Mouse (Mus musculus) mesoderm, embryonic 11.5 days (tissue): ENCODE results near the gene a.
A peak's percentile ranks its signal among the peaks of the same experiment; 100 is the strongest.

Source experiments
- DNase-seq: peaks from one replicate; pipeline ENCODE4 v3.0.0-alpha.2; 2012; ENCODE audit warnings: low read depth, low spot score

The a gene

GRCm38 (mm10) chr2:154790656-154791483, at the start of gene a, which contains the start of gene Raly:
a (plus strand) TSS chr2:154791402.
Raly (plus strand) TSS chr2:154791096.
- peak; percentile 99 for DNase-seq

GRCm38 (mm10) chr2:154742911-154743819, 48.0 kb upstream of the a start:
- peak; percentile 68 for DNase-seq

DNA sequence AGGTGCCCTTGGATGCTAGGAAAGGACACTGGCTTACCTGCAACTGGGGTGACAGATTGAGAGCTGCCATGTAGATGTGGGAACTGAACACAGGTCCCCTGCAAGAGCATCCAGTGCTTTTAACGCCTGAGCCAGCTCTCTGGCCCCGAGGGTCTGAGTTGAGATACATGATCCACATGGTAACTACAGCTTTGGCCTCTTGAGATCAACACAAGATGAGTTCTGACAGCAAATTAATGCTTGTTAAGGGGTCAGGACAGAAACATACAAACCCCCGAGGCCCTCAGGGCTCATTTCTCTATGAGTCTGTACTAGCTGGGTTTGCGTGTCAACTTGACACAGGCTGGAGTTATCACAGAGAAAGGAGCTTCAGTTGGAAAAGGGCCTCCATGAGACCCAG, 47.3 kb upstream of the a start:
- DNase-seq = no peak

GRCm38 (mm10) chr2:154748383-154748782, 42.8 kb upstream of the a start:
- DNase-seq = no peak

- DNase-seq = peak; percentile 71
Measured at GRCm38 (mm10) chr2:154749046-154750036, 41.9 kb upstream of the a start.

DNA sequence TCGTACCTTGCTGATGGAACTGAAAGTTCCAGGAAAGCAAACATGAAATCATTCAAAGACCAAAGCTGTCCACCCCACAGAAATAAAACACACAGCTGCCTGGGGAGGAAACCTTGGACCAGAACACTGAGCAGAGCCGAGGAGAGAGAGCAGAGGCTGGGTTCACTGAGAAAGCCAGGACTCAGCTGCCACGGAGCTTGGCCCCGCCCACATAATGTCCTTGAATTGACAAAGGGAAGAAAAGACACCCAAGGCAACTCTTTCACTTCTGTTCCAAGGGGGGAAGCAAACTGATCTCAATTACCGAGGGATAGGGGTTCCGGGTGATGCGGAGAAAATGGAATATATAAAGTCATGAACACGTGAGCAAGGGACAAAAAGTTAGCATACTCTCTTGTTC, 39.3 kb upstream of the a start:
- no peak for DNase-seq

DNA sequence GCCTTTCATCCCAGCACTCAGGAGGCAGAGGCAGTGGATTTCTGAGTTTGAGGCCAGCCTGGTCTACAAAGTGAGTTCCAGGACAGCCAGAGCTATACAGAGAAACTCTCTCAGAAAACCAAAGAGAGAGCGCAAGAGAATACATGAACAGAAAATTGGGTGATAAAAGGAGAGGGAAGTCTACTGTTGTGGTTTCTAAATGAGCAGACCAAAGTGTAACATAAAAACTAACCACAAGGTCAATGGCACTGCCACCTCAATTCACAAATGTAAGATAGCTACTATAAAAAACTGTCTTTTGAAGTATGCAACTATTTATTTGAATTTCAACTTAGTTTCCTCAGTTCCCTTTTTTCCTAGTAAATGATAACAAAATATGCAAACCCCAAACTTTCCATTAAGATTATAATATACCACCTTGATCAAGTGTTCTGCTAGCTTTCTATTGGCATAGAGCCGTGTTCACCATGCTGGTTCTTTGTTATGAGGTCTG, 37.1 kb upstream of the a start:
- DNase-seq = no peak

DNA sequence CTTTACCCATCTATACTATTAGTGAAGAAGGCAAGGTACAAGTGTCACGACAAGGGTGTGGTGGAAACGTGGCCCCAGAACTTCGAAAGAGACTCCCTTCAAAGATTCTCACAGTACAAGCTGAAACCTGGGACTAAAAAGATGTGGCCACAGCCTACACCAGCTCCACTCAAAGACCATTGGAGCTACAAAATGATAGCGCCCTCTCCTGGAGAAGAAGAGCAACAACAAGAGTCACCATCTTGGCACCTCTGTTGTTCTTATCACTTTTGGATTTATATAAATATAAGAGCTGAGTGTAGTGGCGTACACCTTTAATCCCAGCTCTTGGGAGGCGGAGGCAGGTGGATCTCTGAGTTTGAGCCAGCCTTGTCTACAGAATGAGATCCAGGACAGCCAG, 35.4 kb upstream of the a start:
- no peak for DNase-seq

DNA sequence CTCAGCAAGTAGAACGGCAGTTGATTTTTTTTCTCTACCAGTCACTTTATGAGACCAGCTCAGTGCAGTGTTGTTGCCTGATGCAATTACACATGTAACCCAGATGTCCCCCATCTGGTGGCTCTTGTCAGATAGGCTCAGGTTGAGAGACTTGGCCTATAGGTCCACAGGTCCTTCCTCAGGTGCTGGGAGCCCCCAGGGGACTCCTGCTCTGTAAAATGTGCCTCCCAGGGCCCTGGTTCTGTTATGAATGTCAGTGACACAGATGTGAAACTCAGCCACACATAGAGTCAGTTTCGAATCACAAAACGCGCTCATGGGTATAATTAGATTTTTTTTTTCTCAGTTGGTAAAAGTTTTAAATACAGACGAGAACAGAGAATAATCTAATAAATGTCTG, 33.5 kb upstream of the a start:
- no peak for DNase-seq

GRCm38 (mm10) chr2:154758454-154758853, 32.7 kb upstream of the a start:
- DNase-seq = no peak

- no peak for DNase-seq
Measured at GRCm38 (mm10) chr2:154763226-154763625, 28.0 kb upstream of the a start.

DNA sequence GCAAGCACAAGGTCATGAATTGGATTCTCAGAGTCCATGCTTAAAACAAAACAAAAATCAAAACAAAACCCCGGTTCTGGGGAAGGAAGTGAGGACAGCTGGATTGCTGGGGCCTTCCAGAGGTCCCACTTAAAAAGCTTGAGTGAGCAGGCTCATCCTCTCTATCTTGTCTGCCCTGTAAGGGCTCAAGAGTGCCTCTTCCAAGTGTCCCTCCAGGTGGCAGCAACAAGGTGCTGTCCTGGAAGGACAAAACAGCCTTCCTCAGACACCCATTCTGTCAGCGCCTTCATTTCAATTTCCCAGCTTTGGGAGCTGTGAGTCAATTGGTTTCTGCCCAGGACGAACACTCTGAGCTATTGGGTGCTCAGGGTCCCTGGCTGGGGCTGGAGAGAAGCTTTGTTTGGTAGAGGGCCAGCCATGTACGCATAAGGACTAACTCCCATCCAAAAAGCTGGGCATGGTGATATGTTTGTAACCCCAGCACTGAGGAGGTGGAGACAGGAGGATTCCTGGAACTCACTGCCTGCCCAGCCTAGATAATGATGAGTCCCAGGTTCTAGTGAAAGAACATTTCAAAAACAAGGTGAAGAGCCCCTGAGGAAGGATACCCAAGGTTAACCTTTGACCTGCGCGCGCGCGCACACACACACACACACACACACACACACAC, 26.2 kb upstream of the a start:
- DNase-seq = no peak

DNA sequence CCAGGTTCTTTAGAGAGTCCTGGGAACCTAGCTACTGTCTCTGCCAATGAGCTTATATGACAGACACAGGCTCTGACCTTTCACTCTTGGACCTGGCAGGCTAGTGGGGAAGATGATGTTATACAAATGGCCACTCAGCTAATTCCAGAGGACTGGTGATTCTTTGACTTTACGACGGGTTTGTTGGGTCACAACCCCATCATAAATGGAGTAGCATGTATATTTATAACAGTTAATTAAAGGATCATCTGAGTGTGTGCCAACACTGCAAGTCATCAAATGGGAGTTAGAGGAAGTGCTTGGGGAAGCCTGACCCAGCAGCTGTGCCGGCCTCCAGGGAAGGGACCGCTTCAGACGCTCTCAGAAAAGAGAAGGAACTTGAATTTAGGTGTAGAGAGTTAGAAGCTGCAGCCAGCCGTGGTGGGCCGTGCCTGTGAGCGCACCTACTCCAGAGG, 25.6 kb upstream of the a start:
- DNase-seq = no peak

GRCm38 (mm10) chr2:154767051-154767450, 24.2 kb upstream of the a start:
- no peak for DNase-seq

DNA sequence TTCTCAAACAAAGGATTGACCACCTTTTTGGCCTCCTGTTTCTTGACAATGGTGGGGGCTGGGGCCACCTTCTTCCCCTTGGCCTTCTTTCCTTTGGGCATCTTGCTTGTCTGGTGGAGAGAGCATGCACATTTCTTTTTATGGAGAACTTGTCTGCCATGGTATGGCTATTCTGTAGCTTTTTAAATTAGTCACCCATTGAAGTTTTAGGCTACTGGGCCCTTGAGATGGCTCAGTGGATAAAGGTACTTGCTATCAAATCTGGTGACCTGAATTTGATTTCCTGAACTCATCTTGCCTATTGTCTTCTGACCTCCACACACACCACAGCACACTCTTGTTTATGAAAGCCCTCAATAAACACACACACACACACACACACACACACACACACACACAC, 21.3 kb upstream of the a start, which contains the start of gene Gm14214:
Gm14214 (minus strand) TSS at position 101 of the 400 bp plus-strand sequence.
- no peak for DNase-seq

DNA sequence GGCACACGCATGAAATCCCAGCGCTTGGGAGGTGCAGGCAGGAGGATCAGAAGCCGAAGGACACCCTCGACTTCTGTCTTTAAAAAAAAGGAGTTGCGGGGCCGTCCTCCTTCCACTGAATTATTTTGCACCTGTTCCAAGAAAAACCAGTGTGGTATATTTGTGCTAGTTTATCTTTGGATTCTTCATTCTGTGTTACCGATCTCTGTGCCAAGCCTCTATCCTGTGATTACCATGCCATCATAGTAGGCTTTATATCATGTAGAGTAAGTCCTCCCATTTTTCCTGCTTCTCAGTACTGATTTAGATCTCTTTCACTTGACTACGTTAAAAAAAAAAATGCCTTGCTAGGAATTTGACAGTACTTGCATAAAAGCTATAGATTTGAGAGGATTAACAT, 19.6 kb upstream of the a start:
- no peak for DNase-seq

DNA sequence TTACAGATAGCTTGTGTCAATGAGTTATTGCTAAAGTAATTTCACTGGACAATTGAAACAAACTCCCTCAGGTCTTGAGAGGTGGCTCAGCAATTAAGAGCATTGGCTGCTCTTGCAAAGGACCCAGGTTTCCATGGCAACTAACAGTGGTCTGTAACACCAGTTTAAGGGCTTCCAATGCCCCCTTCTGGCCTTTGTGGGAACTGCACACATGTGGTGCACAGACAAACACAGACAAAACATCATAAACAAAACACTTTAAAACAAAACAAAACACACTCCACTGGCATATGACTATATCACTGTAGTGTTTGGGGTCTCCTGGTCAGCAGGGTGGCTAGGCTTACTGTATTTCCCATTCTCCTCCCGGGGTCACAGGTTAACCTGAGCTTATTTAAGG, 17.2 kb upstream of the a start:
- peak; percentile 57 for DNase-seq

DNA sequence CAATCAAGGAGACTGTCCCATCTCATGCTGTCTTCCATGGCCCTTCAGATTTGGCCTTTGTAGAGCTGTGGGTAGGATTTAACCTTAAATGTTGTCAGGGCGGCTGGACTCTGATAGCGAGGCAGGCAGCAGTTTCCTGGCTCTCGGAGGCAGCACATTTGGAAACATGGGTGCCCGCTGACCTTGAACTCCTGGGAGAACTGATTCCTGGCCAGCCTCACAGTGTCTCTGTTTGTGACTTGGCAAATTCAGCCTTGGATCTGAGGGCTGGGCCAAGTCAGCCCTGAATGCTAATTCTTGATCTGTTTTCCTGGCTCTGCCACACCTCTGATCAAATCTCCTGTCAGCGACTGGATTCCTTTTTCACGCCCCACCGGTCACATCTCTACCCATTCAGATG, 14.7 kb upstream of the a start:
- no peak for DNase-seq

GRCm38 (mm10) chr2:154779648-154780047, 11.6 kb upstream of the a start:
- DNase-seq = no peak

DNA sequence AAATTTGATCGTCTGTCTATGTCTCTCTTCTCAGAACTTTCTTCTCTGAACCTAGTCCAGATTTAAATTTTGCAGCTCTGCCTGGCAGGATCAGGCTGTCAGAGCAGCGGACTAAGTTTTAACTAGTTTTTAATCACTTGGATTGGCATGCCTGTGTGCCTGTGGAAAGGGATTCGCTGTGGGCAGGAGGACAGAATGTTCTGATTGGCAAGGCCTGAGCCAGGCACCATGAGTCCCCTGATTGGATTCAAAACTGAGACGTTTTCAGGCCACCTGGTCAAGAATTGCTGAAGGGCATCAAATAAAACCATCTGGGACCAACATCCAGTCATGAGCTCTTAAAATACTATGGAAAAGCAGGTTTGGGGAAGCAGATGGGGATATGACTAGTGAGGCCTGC, 8.8 kb upstream of the a start:
- DNase-seq = no peak
